Mouse (Mus musculus) G1E (cell line): Measurements from ENCODE around the gene Cacna1a. TPM values are rescaled to one million over a fixed set of nuclear protein-coding genes. Genes with fewer than 3 reads are reported as not detected.

Experiments used
- ATAC-seq: 2 replicates; pipeline ENCODE4 v1.8.0; 2016; ENCODE audit warnings: mild to moderate bottlenecking; ENCODE audit not compliant: insufficient number of reproducible peaks, poor library complexity, low FRiP score, severe bottlenecking; ENCODE audit errors: extremely low read depth
- DNase-seq: peaks from one replicate; pipeline ENCODE4 v3.0.0; 2012; ENCODE audit warnings: low spot score
- H3K27me3 ChIP-seq: 2 replicates; pipeline ENCODE4 v1.6.1; 2012; ENCODE audit warnings: mild to moderate bottlenecking, low read length, inconsistent platforms; ENCODE audit not compliant: insufficient read depth
- H3K36me3 ChIP-seq: replicated peaks from 2 replicates; pipeline ENCODE3; 2012; ENCODE audit warnings: mild to moderate bottlenecking, inconsistent platforms
- H3K4me1 ChIP-seq: 2 replicates; pipeline ENCODE4 v1.6.1; 2012; ENCODE audit warnings: low read depth, low read length, inconsistent platforms, mixed read lengths; ENCODE audit not compliant: insufficient read depth
- H3K4me3 ChIP-seq: 2 replicates; pipeline ENCODE4 v1.5.1; 2012; ENCODE audit warnings: low read depth, mild to moderate bottlenecking, inconsistent platforms, low read length, moderate library complexity, mixed read lengths
- H3K9me3 ChIP-seq: replicated peaks from 2 replicates; pipeline ENCODE4 v1.6.1; 2012; ENCODE audit warnings: inconsistent platforms
- CTCF ChIP-seq: IDR thresholded peaks from 2 replicates; pipeline ENCODE4 v1.5.1; 2012; ENCODE audit warnings: low read depth, low read length, inconsistent platforms, mixed read lengths
- GATA1 ChIP-seq: IDR thresholded peaks from 2 replicates; pipeline ENCODE4 v1.6.1; 2012; ENCODE audit warnings: borderline replicate concordance, low read length, inconsistent platforms, mixed read lengths
- GATA2 ChIP-seq: IDR thresholded peaks from 2 replicates; pipeline ENCODE4 v1.6.1; 2012; ENCODE audit warnings: low read depth, low read length, inconsistent platforms, borderline replicate concordance
- POLR2AphosphoS5 ChIP-seq: IDR thresholded peaks from 2 replicates; pipeline ENCODE4 v1.6.1; 2012; ENCODE audit warnings: low read depth, low read length, inconsistent platforms; ENCODE audit not compliant: insufficient replicate concordance
- TAL1 ChIP-seq: conservative IDR thresholded peaks from 2 replicates; pipeline ENCODE4 v1.6.1; 2012; ENCODE audit warnings: low read depth, low read length, inconsistent platforms, mixed read lengths
- polyA plus RNA-seq: library from polyadenylated mRNA; stranded (reverse); fragments of >175 nt; gene quantifications from 2 replicates; pipeline ENCODE4 v1.2.3, GENCODE M21; 2012
- total RNA-seq, 2 experiments: library from RNA; stranded (forward) in 1 of 2; stranded (reverse) in 1 of 2; fragments of 200-1000 nt in 1 of 2; fragments of >200 nt in 1 of 2; fragmentation: Nextera tagmentation in 1 of 2; gene quantifications; 2 replicates each; pipeline ENCODE4 v1.2.3; 2014 to 2017

Gene Cacna1a
- total and polyA plus RNA-seq, 3 experiments: 0.23 to 31.7 (median 1.0) TPM

DNA sequence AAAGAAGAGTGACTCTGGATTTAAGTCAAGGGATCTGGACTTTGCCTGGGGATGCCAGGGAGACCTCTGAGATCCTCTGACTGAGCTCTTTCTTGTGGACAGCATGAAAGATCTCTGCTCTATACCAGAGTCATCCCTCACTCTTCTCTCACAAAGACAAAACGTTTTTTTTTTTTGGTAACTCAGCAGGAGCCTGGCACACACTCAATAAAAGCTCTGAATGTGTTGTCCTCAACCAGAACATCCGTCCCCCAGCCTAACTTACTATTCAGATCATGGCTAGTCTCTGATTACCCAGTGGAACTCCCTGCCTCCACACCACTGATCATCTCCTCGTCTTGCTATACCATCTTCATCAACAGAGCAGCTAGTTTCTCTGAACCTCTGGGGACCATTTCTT, 296.3 kb downstream of the Cacna1a start:
- ATAC-seq (no peak), DNase-seq (no peak)
- no peak overlapping the region for H3K4me3 ChIP-seq
- H3K4me1 ChIP-seq: peaks cover 73% of the 10 kb centered on the region
- H3K27me3 ChIP-seq: no peaks in the 10 kb centered on the region
- TF ChIP-seq GATA2 (no peak), TAL1 (no peak), CTCF (no peak), POLR2AphosphoS5 (no peak), GATA1 (no peak)
- no peaks in the 10 kb centered on the region for H3K9me3 ChIP-seq
- H3K36me3 ChIP-seq: peaks cover 63% of the 10 kb centered on the region

GRCm38 (mm10) chr8:84686191-84687002, 298.2 kb downstream of the Cacna1a start, which contains the start of gene Trmt1:
Trmt1 (plus strand) TSS chr8:84686307.
- no peak for DNase-seq
- Histone ChIP-seq H3K27me3 (no peaks in the 10 kb centered on the region), H3K4me1 (peaks cover 72% of the 10 kb centered on the region), H3K9me3 (no peaks in the 10 kb centered on the region), H3K4me3 (peak within 1 kb of the TSS; percentile 88), H3K36me3 (peaks cover 58% of the 10 kb centered on the region)
- TF ChIP-seq GATA2: no peak
- peak; percentile 57; the same call in 1 of the 2 replicates for ATAC-seq

DNA sequence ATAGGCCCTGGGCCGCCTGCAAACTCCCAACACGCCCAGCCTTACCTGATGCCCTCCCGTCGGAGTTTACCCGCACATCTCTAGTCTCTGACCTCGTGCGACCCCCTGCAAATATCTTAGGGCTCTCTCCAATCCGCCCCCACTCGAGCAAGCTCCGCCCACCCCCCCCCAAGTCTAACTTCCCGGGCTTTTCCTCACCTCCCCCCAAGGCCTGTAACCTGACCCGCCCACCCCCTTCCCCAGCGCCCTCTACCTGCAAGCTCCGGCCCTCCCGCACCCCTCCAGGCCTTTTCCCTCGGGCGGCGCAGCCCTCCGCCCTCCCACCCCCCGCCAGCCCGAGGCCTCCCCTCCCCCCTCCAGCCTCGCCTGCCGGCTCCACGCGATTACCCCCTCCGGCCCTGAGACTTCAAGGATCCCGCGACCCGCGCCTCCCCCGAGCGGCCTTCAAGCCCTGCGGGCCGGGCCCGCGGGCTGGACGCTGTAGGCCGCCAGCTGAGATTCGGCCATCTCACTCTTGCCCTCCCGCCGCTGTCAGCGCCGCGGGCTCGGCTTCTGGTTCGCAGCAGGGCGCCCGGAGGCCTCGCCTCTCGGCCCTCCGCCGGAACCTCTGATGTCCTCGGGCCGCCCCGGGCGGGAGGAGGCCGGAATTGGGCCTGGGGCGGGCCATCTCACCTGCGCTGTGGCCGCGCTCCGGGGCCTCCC, 298.9 kb downstream of the Cacna1a start:
- peaks cover 65% of the 10 kb centered on the region for H3K4me1 ChIP-seq
- TF ChIP-seq GATA2 (no peak), POLR2AphosphoS5 (no peak), GATA1 (no peak), TAL1 (no peak), CTCF (no peak)
- H3K9me3 ChIP-seq: no peaks in the 10 kb centered on the region
- H3K36me3 ChIP-seq: peaks cover 57% of the 10 kb centered on the region
- ATAC-seq: 0 out of 2 replicates have a peak, but pooled peaks have one; percentile 15
- DNase-seq: peak; percentile 73
- peak overlapping the region; percentile 88 for H3K4me3 ChIP-seq
- H3K27me3 ChIP-seq: no peaks in the 10 kb centered on the region

GRCm38 (mm10) chr8:84687705-84688100, 299.5 kb downstream of the Cacna1a start, which contains the start of gene Nacc1:
Nacc1 (minus strand) TSS chr8:84687862.
- DNase-seq (peak; percentile 73), ATAC-seq (peak; percentile 35; the same call in 1 of the 2 replicates)
- TF ChIP-seq GATA1 (no peak), GATA2 (no peak), POLR2AphosphoS5 (no peak), CTCF (no peak), TAL1 (no peak)
- Histone ChIP-seq H3K27me3 (no peaks in the 10 kb centered on the region), H3K4me3 (peak within 1 kb of the TSS; percentile 88), H3K36me3 (peaks cover 57% of the 10 kb centered on the region), H3K4me1 (peaks cover 65% of the 10 kb centered on the region), H3K9me3 (no peaks in the 10 kb centered on the region)

DNA sequence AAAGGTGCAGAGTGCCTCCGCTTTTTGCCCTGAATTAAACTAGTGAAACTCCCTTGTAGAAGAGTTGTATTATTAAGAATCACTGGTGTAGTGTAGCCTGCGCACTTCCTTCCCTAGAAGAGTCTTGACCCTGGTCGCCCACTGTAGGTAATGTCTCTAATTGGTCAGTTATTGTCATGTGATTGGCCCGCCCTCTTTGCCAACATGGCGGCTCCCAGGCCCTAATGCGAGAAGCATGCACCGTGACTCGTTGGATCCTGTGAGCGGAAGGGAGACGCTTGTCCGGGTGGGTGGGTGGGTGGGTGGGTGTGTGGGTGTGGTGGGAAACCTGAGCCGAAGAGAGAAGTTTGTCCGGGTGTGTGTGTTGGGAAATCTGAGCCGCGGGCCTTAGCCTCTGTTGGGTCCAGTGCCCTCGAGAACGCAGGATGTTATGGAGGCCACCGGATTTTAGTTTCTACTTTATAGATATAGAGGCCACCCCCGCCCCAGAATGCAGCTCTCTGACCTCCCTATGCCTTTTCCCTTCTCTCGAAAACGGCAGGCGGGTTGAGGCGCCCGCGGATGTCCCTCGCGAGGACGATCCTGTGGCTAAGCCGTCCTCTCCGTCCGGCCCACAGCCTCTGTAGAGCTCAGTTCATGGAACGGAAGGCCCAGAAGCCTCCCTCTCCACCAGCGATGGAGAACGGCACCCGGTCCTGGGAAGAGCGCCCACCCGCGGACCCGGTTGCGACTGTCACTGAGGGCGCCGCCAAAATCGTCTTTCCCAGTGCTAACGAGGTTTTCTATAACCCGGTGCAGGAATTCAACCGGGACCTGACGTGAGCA, 301.1 kb downstream of the Cacna1a start:
- H3K4me1 ChIP-seq: peaks cover 58% of the 10 kb centered on the region
- TF ChIP-seq CTCF: no peak
- TF ChIP-seq GATA2: no peak
- no peak for TF ChIP-seq TAL1
- no peak for TF ChIP-seq POLR2AphosphoS5
- TF ChIP-seq GATA1: no peak
- no peaks in the 10 kb centered on the region for H3K9me3 ChIP-seq
- H3K36me3 ChIP-seq: peaks cover 57% of the 10 kb centered on the region
- peak; percentile 61 for DNase-seq
- H3K4me3 ChIP-seq: peak overlapping the region; percentile 88
- ATAC-seq: peak; percentile 37; the same call in 1 of the 2 replicates
- H3K27me3 ChIP-seq: no peaks in the 10 kb centered on the region

Other genes starting within 250 kb of the Cacna1a start
- gene Cc2d1a, start 240.5 kb upstream of the Cacna1a start, total RNA-seq (2014; fragmentation: Nextera tagmentation): 7.9 and 9.6 TPM in 2 replicates
- gene Cc2d1a, start 240.5 kb upstream of the Cacna1a start, total RNA-seq (2017): 4.8 and 5.1 TPM in 2 replicates
- 21.3 and 25.5 TPM in 2 replicates for gene Cc2d1a, start 240.5 kb upstream of the Cacna1a start, polyA plus RNA-seq
- gene 4930432K21Rik, start 240.4 kb upstream of the Cacna1a start, total RNA-seq (2014; fragmentation: Nextera tagmentation): 0.34 TPM in 1 of 2 replicates, not detected in the other
- gene 4930432K21Rik, start 240.4 kb upstream of the Cacna1a start, total RNA-seq (2017): 0.55 and 0.58 TPM in 2 replicates
- 0.08 and 0.11 TPM in 2 replicates for gene 4930432K21Rik, start 240.4 kb upstream of the Cacna1a start, polyA plus RNA-seq
- gene Nanos3, start 203.2 kb upstream of the Cacna1a start, total RNA-seq (2014; fragmentation: Nextera tagmentation): not detected in 2 replicates
- gene Nanos3, start 203.2 kb upstream of the Cacna1a start, total RNA-seq (2017): not detected in 2 replicates
- 0.19 TPM in 1 of 2 replicates, not detected in the other for gene Nanos3, start 203.2 kb upstream of the Cacna1a start, polyA plus RNA-seq
- 8.5 and 9.7 TPM in 2 replicates for gene Zswim4, start 151.4 kb upstream of the Cacna1a start, total RNA-seq (2014; fragmentation: Nextera tagmentation)
- gene Zswim4, start 151.4 kb upstream of the Cacna1a start, total RNA-seq (2017): 5.7 and 7.3 TPM in 2 replicates
- 14.6 and 19.0 TPM in 2 replicates for gene Zswim4, start 151.4 kb upstream of the Cacna1a start, polyA plus RNA-seq
- gene D8Ertd738e, start 138.7 kb upstream of the Cacna1a start, total RNA-seq (2014; fragmentation: Nextera tagmentation): 106 and 132 TPM in 2 replicates
- 197 and 232 TPM in 2 replicates for gene D8Ertd738e, start 138.7 kb upstream of the Cacna1a start, total RNA-seq (2017)
- gene D8Ertd738e, start 138.7 kb upstream of the Cacna1a start, polyA plus RNA-seq: 257 and 291 TPM in 2 replicates
- gene Mri1, start 131.1 kb upstream of the Cacna1a start, total RNA-seq (2014; fragmentation: Nextera tagmentation): 14.1 and 20.1 TPM in 2 replicates
- 7.0 and 13.2 TPM in 2 replicates for gene Mri1, start 131.1 kb upstream of the Cacna1a start, total RNA-seq (2017)
- 58.7 and 87.4 TPM in 2 replicates for gene Mri1, start 131.1 kb upstream of the Cacna1a start, polyA plus RNA-seq
- gene Ccdc130, start 118.1 kb upstream of the Cacna1a start, total RNA-seq (2014; fragmentation: Nextera tagmentation): 71.8 and 73.7 TPM in 2 replicates
- gene Ccdc130, start 118.1 kb upstream of the Cacna1a start, total RNA-seq (2017): 11.3 and 12.9 TPM in 2 replicates
- 11.1 and 17.1 TPM in 2 replicates for gene Ccdc130, start 118.1 kb upstream of the Cacna1a start, polyA plus RNA-seq